Mouse (Mus musculus) kidney, adult 2 months (tissue): ENCODE results near the gene Serpina11.

Source experiments
- CTCF ChIP-seq: fragments of 200-500 bp; conservative IDR thresholded peaks from 2 replicates; pipeline ENCODE4 v1.5.1; 2011; ENCODE audit warnings: low read depth, mild to moderate bottlenecking, control low read depth, low read length, moderate library complexity, mixed read lengths; ENCODE audit not compliant: insufficient read depth, insufficient read length
- POLR2A ChIP-seq: fragments of 200-500 bp; IDR thresholded peaks from one replicate; pipeline ENCODE4 v1.6.1; 2011; ENCODE audit warnings: low read depth, low read length, control low read depth

DNA sequence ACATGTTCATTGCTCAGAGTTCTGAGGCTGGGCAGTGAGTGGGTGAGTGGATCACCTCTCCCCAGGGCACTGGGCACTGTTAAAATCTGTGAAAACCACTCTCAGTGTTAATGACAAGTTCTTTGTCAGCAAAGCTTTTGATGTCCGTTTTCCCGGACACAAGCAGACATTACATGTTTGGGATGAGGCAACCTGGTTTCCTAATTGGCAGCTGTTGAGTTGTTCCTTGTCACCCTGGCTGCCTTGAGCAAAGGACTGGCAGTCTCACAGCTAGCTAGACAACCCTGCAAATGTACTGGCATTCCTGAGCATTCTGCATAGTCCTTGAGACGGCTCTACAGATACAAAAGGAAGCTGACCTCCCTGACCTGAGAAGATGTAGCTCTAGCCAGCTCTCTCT is 12.7 kb downstream of the Serpina11 start:
- TF ChIP-seq CTCF (no peak), POLR2A (no peak)
